Mouse (Mus musculus): ENCODE measurements around the gene Sspo. TPM values are rescaled to one million over a fixed set of nuclear protein-coding genes. Genes with fewer than 3 reads are reported as not detected.
A peak's percentile ranks its signal among the peaks of the same experiment; 100 is the strongest.

Gene Sspo
- total RNA-seq, 2 experiments from 2014 or later: 1.0 to 1.2 TPM

DNA sequence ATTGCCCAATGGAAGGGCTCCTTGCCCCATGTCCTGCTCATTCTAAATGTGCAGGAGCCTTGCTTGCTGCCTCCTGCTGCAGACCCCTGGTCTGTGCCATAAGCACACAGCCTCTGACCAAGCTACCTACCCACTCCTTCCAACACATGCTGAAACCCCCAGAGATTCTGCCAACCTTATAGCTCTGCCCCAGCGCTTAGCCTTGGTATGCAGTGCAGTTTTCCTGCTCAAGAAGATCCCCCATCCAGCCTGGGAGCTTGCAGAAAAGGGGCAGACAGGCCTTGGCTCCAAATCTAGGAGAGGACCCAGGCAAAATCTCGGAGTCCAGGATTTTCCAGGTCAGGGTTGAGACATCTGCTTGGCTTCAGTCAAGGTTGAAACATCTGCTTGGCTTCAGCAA, 85.4 kb downstream of the Sspo start:
- intact Hi-C loops (cut with DNase I): loop anchor here (10.0 kb wide), 1 partner anchor 359 kb away; no protein-coding TSS in a partner anchor
- DNase-seq (ENCODE audit: low spot score in 2 of 2): no peak

GRCm38 (mm10) chr6:48534913-48535312, 86.9 kb downstream of the Sspo start:
- intact Hi-C loops (cut with DNase I): loop anchor here (10.0 kb wide), 1 partner anchor 360 kb away; no protein-coding TSS in a partner anchor
- DNase-seq (ENCODE audit: low spot score in 2 of 2): no peak

- intact Hi-C loops (cut with DNase I): loop anchor here (10.0 kb wide), 1 partner anchor 361 kb away; no protein-coding TSS in a partner anchor
- DNase-seq (ENCODE audit: low spot score in 2 of 2): no peak
Measured at GRCm38 (mm10) chr6:48536091-48536490, 88.1 kb downstream of the Sspo start.

DNA sequence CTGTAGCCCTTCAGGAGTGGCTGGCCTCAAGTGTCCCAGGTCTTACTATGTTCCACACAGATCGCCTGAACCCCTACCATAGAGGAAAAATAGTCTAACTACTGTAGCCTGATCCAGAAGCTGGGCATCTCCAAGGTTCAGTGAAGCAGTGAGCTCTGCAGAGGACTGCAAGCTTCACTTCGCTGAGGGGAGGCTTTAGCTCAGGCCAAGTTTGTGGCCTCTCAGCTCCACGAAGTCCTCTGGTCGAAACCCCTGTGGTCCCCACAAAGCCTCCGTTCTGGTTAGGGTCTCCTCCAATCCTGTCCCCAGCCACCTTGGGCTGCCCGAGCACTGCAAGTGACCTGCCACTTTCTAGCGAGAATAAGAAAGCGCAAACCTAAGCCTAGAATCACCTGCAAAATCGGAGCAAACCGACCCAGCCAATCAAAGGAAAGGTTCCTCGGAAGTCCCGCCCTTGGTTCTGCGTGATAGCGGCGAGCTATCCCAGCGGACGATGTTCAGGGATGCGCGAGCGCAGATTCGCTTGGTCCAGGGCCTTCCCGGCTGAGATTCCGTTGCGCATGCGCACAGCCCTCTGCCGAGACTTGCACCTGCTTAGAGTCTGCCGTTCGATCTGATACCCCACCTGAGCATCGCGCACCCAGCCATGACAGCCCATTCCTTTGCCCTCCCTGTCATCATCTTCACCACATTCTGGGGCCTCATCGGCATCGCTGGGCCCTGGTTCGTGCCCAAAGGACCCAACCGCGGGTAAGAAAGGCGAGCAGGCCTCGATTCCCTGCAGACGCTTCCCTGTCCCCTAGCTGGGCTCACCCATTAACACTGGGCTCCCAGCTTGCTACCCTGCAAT, 89.3 kb downstream of the Sspo start, which contains the start of gene Atp6v0e2:
Gene Atp6v0e2, plus strand, starts transcription at position 511 of the 850 bp plus-strand sequence.
- intact Hi-C loops (cut with DNase I): loop anchor here (10.0 kb wide), 1 partner anchor 363 kb away; no protein-coding TSS in a partner anchor
- peak; percentile 93 to 94 for DNase-seq (ENCODE audit: low spot score in 2 of 2)

GRCm38 (mm10) chr6:48538841-48539737, 91.1 kb downstream of the Sspo start:
- intact Hi-C loops (cut with DNase I): loop anchor here (2.0 to 10.0 kb wide), 2 partner anchors 106 to 364 kb away; no protein-coding TSS in a partner anchor
- peak; percentile 59 to 69 for DNase-seq (ENCODE audit: low spot score in 2 of 2)

GRCm38 (mm10) chr6:48539860-48540259, 91.8 kb downstream of the Sspo start:
- intact Hi-C loops (cut with DNase I): loop anchor here (2.0 to 10.0 kb wide), 2 partner anchors 105 to 365 kb away; no protein-coding TSS in a partner anchor
- DNase-seq (ENCODE audit: low spot score in 2 of 2): no peak

- DNase-seq (ENCODE audit: low spot score in 2 of 2): no peak
- intact Hi-C loops (cut with DNase I): no loop called here
Measured at GRCm38 (mm10) chr6:48540721-48541120, 92.7 kb downstream of the Sspo start.

GRCm38 (mm10) chr6:48541560-48542450, 93.8 kb downstream of the Sspo start:
- intact Hi-C loops (cut with DNase I): no loop called here

DNA sequence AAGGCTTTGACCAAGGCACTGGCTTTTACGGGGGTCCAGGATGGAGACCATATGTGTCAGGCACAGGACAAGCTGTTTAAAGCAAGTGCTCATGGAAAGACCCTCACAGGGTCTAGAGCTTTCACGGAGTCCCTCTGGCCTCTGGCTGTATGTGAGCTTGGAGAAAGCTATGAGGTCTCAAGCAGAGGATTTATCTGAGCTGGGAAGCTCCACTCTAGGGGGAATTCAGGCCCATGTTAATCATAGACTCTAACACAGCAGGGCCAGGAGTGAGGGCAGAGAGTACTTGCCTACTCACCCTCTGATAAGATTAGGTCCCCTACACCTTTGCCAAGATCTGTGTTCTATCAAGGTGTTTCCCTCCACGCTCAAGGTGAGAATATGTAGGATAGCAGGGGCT, 94.6 kb downstream of the Sspo start:
- no peak for DNase-seq (ENCODE audit: low spot score in 2 of 2)
- intact Hi-C loops (cut with DNase I): no loop called here

More at GRCm38 (mm10) chr6:48541560-48542450, 93.8 kb downstream of the Sspo start:
- DNase-seq (ENCODE audit: low spot score in 2 of 2): no peak

DNA sequence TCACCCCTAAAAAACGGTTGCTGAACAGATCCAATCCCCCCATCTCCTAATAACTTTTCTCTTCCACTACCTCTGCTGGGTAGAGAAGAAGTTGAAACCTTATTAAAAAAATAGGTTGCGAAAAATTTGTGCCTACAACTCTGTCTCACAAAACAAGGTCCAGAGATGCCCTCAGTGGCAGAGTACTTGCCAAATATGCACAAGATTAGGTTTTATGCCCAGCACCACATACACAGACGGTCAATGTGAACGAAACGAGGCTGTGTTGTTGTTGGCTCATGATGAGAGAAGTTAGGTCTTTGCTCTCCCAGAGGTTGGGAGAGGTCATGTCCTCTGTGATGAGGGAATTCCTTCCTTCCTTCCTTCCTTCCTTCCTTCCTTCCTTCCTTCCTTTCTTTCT, 97.2 kb downstream of the Sspo start:
- no peak for DNase-seq (ENCODE audit: low spot score in 2 of 2)
- intact Hi-C loops (cut with DNase I): no loop called here

- intact Hi-C loops (cut with DNase I): no loop called here
- DNase-seq (ENCODE audit: low spot score in 2 of 2): no peak
Measured at GRCm38 (mm10) chr6:48546271-48546670, 98.2 kb downstream of the Sspo start.

GRCm38 (mm10) chr6:48546858-48547257, 98.8 kb downstream of the Sspo start:
- DNase-seq (ENCODE audit: low spot score in 2 of 2): no peak
- intact Hi-C loops (cut with DNase I): no loop called here

GRCm38 (mm10) chr6:48548314-48548713, 100.3 kb downstream of the Sspo start:
- no peak for DNase-seq (ENCODE audit: low spot score in 2 of 2)
- intact Hi-C loops (cut with DNase I): no loop called here

Small RNA genes lying within 50 kb of the gene (microRNA-seq; reads per million reads assigned to microRNA genes)
- not detected for gene Gm24325

Other genes with a start within 250 kb of the Sspo start
- 10 to 100 TPM; 39.0 to 47.2 TPM for gene Krba1, start 52.6 kb upstream of the Sspo start, total RNA-seq (2021)
- 10 to 100 TPM; 24.7 to 28.8 TPM for gene Zfp467, start 2.4 kb upstream of the Sspo start, total RNA-seq (2021)
- 100 to 1,000 TPM; 418 to 471 TPM for gene Atp6v0e2, start 89.4 kb downstream of the Sspo start, total RNA-seq (2021)
- gene Lrrc61, start 106.6 kb downstream of the Sspo start, total RNA-seq (2021): 10 to 100 TPM; 31.6 to 43.3 TPM
- gene Rarres2, start 124.6 kb downstream of the Sspo start, total RNA-seq (2021): 10 to 100 TPM; 12.5 to 13.1 TPM
- gene Gm45021, start 141.4 kb downstream of the Sspo start, total RNA-seq (2021): not detected
- gene Repin1, start 145.7 kb downstream of the Sspo start, total RNA-seq (2021): 10 to 100 TPM; 51.8 to 59.8 TPM
- not detected for gene Gm44965, start 145.7 kb downstream of the Sspo start, total RNA-seq (2021)
- 1 to 10 TPM; 6.6 to 7.6 TPM for gene Zfp775, start 153.8 kb downstream of the Sspo start, total RNA-seq (2021)
- gene AI854703, start 178.5 kb downstream of the Sspo start, total RNA-seq (2021): 10 to 100 TPM; 15.9 to 18.0 TPM
- under 1 TPM; 0.74 to 0.95 TPM for gene Gimap8, start 199.0 kb downstream of the Sspo start, total RNA-seq (2021)
- gene Gimap9, start 227.9 kb downstream of the Sspo start, total RNA-seq (2021): under 1 TPM; 0.37 to 0.57 TPM
- gene Gimap4, start 236.3 kb downstream of the Sspo start, total RNA-seq (2021): under 1 TPM in 1 of 2 experiments, not detected in 1; 0.54 TPM

Data from left cerebral cortex, postnatal 36 days (tissue).